Mouse (Mus musculus) thymus, adult 2 months (tissue): ENCODE measurements around the gene Map4k5.

Source experiments
- CTCF ChIP-seq: fragments of 200-500 bp; IDR thresholded peaks from 2 replicates; pipeline ENCODE4 v1.5.1; 2012; ENCODE audit warnings: mild to moderate bottlenecking, control low read depth, low read length, moderate library complexity, borderline replicate concordance; ENCODE audit not compliant: control insufficient read depth, poor library complexity, insufficient read depth; ENCODE audit errors: extremely low read depth
- POLR2A ChIP-seq: fragments of 200-500 bp; IDR thresholded peaks from 2 replicates; pipeline ENCODE4 v1.6.1; 2012; ENCODE audit warnings: mild to moderate bottlenecking, low read length, control low read depth, moderate library complexity; ENCODE audit not compliant: control insufficient read depth, poor library complexity, insufficient read depth; ENCODE audit errors: extremely low read depth

DNA sequence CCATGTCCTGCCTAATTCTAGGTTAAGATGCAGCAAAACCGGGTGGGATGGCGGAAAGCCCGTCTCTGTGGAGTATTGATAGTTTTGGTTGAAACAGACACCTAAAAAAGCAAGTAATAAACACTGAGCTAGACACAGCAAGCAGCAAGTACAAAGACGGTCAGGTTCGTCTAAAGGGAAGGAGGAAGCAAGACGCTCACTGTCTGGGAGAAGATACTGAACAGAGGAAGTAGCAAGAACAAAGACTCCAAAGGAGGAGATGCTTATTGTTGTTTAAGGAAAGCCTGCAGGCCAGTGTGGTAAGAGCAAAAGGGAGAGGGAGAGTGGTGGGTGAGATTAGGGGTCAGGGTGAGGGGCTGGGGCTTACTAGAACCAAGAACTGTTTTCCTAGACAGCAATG lies 2.9 kb downstream of the Map4k5 start:
- no peak for TF ChIP-seq POLR2A
- no peak for TF ChIP-seq CTCF
